Mouse (Mus musculus) limb, embryonic 11.5 days (tissue): ENCODE measurements around the gene Gm10097. TPM values are rescaled to one million over a fixed set of nuclear protein-coding genes. Genes with fewer than 3 reads are reported as not detected.

Experiments used
- ATAC-seq: fragments of 200-750 bp; cut with Nextera tagmentation; 2 replicates; pipeline ENCODE4 v1.8.0; 2017; ENCODE audit warnings: low read depth; ENCODE audit not compliant: insufficient number of reproducible peaks, low FRiP score, low TSS enrichment
- DNase-seq: peaks from one replicate; pipeline ENCODE4 v3.0.0-alpha.2; 2015; ENCODE audit warnings: low spot score
- H3K27ac ChIP-seq: fragments of 300-500 bp; sonication (generic); replicated peaks from 2 replicates; pipeline ENCODE4 v1.5.1; 2014; ENCODE audit warnings: low read depth, mild to moderate bottlenecking, low read length
- H3K27me3 ChIP-seq: fragments of 300-500 bp; sonication (generic); 2 replicates; pipeline ENCODE4 v1.6.1; 2014; ENCODE audit warnings: mild to moderate bottlenecking, low read length, mixed read lengths; ENCODE audit not compliant: control insufficient read depth, insufficient read depth
- H3K36me3 ChIP-seq: fragments of 300-500 bp; sonication (generic); 2 replicates; pipeline ENCODE4 v1.6.1; 2014; ENCODE audit warnings: mild to moderate bottlenecking, low read length, moderate library complexity, mixed read lengths; ENCODE audit not compliant: control insufficient read depth, insufficient read depth
- H3K4me1 ChIP-seq: fragments of 300-500 bp; sonication (generic); 2 replicates; pipeline ENCODE4 v1.6.1; 2014; ENCODE audit warnings: low read length, mixed read lengths; ENCODE audit not compliant: control insufficient read depth, insufficient read depth
- H3K4me2 ChIP-seq: fragments of 300-500 bp; sonication (generic); 2 replicates; pipeline ENCODE4 v1.6.1; 2014; ENCODE audit warnings: low read depth, mild to moderate bottlenecking, moderate library complexity; ENCODE audit not compliant: severe bottlenecking
- H3K4me3 ChIP-seq: fragments of 300-500 bp; sonication (generic); 2 replicates; pipeline ENCODE4 v1.5.1; 2014; ENCODE audit warnings: low read depth, low read length
- H3K9ac ChIP-seq: fragments of 300-500 bp; sonication (generic); 2 replicates; pipeline ENCODE4 v1.6.1; 2014; ENCODE audit warnings: mild to moderate bottlenecking, low read length
- H3K9me3 ChIP-seq: fragments of 300-500 bp; sonication (generic); 2 replicates; pipeline ENCODE4 v1.6.1; 2016; ENCODE audit warnings: low read length; ENCODE audit not compliant: control insufficient read depth
- WGBS: fragments of 180-500 bp; shearing (Covaris S2); extraction: QIAGEN DNeasy Blood & Tissue Kit; methylation state at CpG from one replicate; pipeline ENCODE4 v1.1.7; 2014; 5-methylcytosine and 5-hydroxymethylcytosine counted together
- polyA plus RNA-seq: library from polyadenylated mRNA; unstranded; fragments of >200 nt; fragmentation: Nextera tagmentation; extraction: Ambion mirVana; gene quantifications from 2 replicates; pipeline ENCODE4 v1.2.1, GENCODE M21; 2014

Gene Gm10097
- polyA plus RNA-seq, 1 experiment from 2014 or later, result 0.17 TPM

GRCm38 (mm10) chr10:5070168-5070940 is 1.4 kb downstream of the Gm10097 start:
- Histone ChIP-seq H3K4me2 (no peak overlapping the region), H3K36me3 (no peaks in the 10 kb centered on the region), H3K4me3 (no peak overlapping the region), H3K27ac (no peak overlapping the region), H3K27me3 (no peaks in the 10 kb centered on the region), H3K4me1 (peaks cover 3% of the 10 kb centered on the region; the same call in 1 of the 2 replicates), H3K9me3 (no peaks in the 10 kb centered on the region), H3K9ac (no peak overlapping the region)
- DNase-seq (no peak), ATAC-seq (no peak)
- 81% methylated on average over 11 of the region's 11 CpGs for WGBS

DNA sequence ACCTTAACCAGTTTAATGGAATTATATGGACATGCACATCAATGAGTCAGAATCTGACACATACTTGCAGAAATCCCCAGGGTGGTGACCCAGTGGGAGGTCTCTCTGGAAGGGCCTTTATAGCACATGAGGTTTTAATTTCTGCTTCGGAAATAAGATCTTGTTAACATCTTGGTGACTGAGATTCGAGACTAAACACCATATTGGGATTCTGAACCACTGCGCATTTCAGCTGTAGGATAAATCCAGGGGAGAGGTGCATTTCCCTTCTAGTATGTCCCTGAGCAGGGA is 1.9 kb downstream of the Gm10097 start:
- Histone ChIP-seq H3K27ac (no peak overlapping the region), H3K9me3 (no peaks in the 10 kb centered on the region), H3K4me1 (peaks cover 3% of the 10 kb centered on the region; the same call in 1 of the 2 replicates), H3K36me3 (no peaks in the 10 kb centered on the region), H3K9ac (no peak overlapping the region), H3K4me2 (no peak overlapping the region), H3K27me3 (no peaks in the 10 kb centered on the region), H3K4me3 (no peak overlapping the region)
- WGBS, result 16% methylated on average over 3 of the region's 3 CpGs
- ATAC-seq (no peak), DNase-seq (peak; percentile 48)

DNA sequence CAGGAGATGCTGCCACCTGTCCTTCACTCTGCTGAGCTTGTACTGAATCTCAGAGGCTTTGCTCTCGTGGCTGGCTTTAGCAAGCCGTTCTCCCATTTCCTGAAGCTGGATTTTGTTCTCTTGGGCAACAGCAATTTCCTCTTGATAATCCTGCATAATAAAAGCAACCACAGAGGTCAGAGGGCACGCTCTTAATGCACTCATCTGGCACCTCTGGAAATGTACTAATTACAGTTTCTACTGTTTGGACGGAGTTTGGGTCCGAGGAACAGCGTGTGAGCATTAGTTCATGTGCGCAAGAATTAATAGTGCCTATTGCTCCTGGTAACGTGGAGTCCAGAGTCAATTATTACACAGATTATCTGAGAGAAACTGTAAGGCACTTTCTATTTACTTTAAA is 3.1 kb downstream of the Gm10097 start:
- no peaks in the 10 kb centered on the region for H3K36me3 ChIP-seq
- ATAC-seq (peak; percentile 70; the same call in 1 of the 2 replicates), DNase-seq (peak; percentile 73)
- no peaks in the 10 kb centered on the region for H3K9me3 ChIP-seq
- peaks cover 3% of the 10 kb centered on the region; the same call in 1 of the 2 replicates for H3K4me1 ChIP-seq
- no peak overlapping the region for H3K27ac ChIP-seq
- H3K4me2 ChIP-seq, result no peak overlapping the region
- H3K27me3 ChIP-seq, result no peaks in the 10 kb centered on the region
- H3K9ac ChIP-seq, result no peak overlapping the region
- 27% methylated on average over 8 of the region's 8 CpGs for WGBS
- no peak overlapping the region for H3K4me3 ChIP-seq

GRCm38 (mm10) chr10:5075724-5076123 is 6.7 kb downstream of the Gm10097 start:
- no peak overlapping the region for H3K4me3 ChIP-seq
- 93% methylated on average over 7 of the region's 7 CpGs for WGBS
- no peak overlapping the region for H3K9ac ChIP-seq
- H3K36me3 ChIP-seq, result no peaks in the 10 kb centered on the region
- H3K4me2 ChIP-seq, result no peak overlapping the region
- DNase-seq, result no peak
- H3K9me3 ChIP-seq, result no peaks in the 10 kb centered on the region
- no peaks in the 10 kb centered on the region for H3K27me3 ChIP-seq
- no peak for ATAC-seq
- no peak overlapping the region for H3K27ac ChIP-seq
- peaks cover 1% of the 10 kb centered on the region; the same call in 1 of the 2 replicates for H3K4me1 ChIP-seq

DNA sequence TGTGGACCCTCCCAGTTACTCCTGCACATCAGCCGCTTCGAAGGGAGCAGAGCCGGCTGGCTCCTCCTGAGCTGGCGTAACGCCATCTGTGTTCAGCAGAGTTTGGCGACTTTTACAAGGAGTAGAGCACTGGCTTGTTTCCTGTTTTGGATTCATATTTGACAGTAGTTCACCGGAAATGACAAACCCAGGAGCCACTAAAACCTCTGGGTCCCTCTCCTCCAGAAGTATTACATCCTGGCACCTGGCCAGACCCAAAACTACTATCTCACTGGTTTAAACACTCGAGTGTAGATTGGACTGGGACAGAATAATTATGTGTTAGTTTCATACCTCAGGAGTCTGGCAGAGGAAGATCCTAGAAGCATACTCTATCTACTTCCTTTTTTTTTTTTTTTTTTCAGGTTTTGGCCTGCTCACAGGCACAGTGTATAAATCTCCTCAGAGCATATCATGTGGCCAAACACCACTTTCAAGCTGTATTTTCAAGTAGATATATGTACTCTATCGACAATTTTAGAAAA is 11.0 kb downstream of the Gm10097 start:
- WGBS, result 75% methylated on average over 9 of the region's 9 CpGs
- no peak overlapping the region for H3K27ac ChIP-seq
- no peaks in the 10 kb centered on the region for H3K4me1 ChIP-seq
- H3K27me3 ChIP-seq, result no peaks in the 10 kb centered on the region
- H3K36me3 ChIP-seq, result no peaks in the 10 kb centered on the region
- no peaks in the 10 kb centered on the region for H3K9me3 ChIP-seq
- DNase-seq, result no peak
- no peak overlapping the region for H3K4me3 ChIP-seq
- H3K4me2 ChIP-seq, result no peak overlapping the region
- no peak overlapping the region for H3K9ac ChIP-seq
- no peak for ATAC-seq

DNA sequence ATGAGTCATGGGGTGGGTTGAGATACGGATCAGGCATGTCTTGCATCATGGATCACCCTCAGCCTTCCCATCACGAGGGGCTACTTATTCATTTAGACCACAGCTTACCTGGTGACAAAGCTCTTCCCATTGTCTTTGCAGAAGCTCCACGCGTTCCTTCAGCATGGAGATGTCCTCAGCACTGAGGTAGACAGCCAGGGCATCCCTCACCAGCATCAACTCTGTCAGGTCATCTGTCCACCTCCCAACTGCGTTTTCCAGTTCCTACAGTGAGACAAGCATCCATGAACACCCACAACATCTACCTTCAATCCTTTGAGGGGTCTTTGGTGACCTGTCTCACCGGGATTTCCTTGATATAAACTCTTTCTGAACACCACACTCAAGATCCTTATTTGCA is 14.7 kb downstream of the Gm10097 start:
- no peaks in the 10 kb centered on the region for H3K4me1 ChIP-seq
- H3K4me3 ChIP-seq, result no peak overlapping the region
- H3K4me2 ChIP-seq, result no peak overlapping the region
- H3K9ac ChIP-seq, result no peak overlapping the region
- DNase-seq (no peak), ATAC-seq (no peak)
- H3K9me3 ChIP-seq, result no peaks in the 10 kb centered on the region
- no peaks in the 10 kb centered on the region for H3K27me3 ChIP-seq
- H3K36me3 ChIP-seq, result no peaks in the 10 kb centered on the region
- 80% methylated on average over 6 of the region's 6 CpGs for WGBS
- H3K27ac ChIP-seq, result no peak overlapping the region

DNA sequence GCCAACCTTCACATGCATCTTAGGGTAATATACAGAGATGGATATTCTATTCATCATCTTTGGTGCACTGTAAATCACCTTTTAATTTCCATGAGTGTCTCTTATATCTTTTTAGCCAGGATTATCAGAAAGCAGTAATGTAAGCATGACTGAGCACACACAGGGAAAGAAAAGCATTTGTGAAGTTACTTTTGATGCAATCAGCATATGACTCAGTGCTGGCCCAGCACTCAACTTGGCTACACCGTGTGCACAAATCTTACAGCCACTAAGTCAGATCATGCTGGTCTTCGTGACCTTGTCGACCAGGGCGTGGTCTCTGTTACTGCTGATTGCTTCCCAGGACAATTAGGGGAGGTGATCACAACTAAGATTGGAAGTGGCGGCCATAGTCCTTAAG is 16.8 kb downstream of the Gm10097 start:
- H3K4me1 ChIP-seq, result no peaks in the 10 kb centered on the region
- no peaks in the 10 kb centered on the region for H3K36me3 ChIP-seq
- DNase-seq, result no peak
- ATAC-seq, result no peak
- H3K4me3 ChIP-seq, result no peak overlapping the region
- no peak overlapping the region for H3K9ac ChIP-seq
- WGBS, result 73% methylated on average over 5 of the region's 5 CpGs
- no peaks in the 10 kb centered on the region for H3K27me3 ChIP-seq
- no peaks in the 10 kb centered on the region for H3K9me3 ChIP-seq
- no peak overlapping the region for H3K4me2 ChIP-seq
- H3K27ac ChIP-seq, result no peak overlapping the region

DNA sequence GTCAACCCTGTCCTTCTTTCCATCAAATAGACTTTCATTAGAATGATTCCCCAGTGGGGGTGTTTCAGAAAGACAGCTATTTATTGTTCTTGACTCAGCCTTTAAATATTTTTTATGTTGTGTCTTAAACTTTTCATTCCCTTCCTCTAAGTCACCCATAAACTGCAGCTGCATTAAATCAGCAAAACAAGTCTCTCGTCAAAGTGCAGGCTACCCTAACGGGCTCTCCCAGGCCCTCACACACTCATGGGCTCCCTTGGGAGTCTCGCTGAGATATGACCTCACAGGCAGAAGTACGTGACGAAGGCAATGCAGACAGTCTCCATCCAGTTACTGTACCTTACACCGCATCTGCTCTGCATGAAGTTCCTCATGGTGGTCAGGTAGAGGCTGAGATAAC is 17.3 kb downstream of the Gm10097 start:
- H3K36me3 ChIP-seq, result no peaks in the 10 kb centered on the region
- ATAC-seq (no peak), DNase-seq (no peak)
- no peaks in the 10 kb centered on the region for H3K4me1 ChIP-seq
- H3K27me3 ChIP-seq, result no peaks in the 10 kb centered on the region
- no peak overlapping the region for H3K9ac ChIP-seq
- H3K4me3 ChIP-seq, result no peak overlapping the region
- H3K9me3 ChIP-seq, result no peaks in the 10 kb centered on the region
- WGBS, result 57% methylated on average over 6 of the region's 6 CpGs
- no peak overlapping the region for H3K4me2 ChIP-seq
- no peak overlapping the region for H3K27ac ChIP-seq

DNA sequence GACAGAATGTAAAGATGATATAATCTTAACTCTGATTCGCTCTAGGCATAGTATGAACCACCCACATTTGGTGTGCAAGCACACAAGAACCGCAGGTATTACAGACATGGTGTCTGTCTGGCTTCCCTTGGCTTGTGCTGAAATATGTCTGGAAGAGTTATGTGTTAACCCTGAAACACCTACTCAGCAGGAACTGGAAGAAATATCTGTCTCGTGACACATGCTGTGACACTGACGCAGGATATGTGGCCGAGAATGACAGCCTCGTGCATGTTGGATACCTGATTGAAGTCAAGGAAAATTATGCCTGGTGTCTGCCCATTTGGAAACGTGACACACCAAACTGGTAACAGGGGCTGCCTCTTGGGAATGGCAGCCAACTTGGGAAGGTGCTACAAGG is 18.3 kb downstream of the Gm10097 start:
- Histone ChIP-seq H3K27me3 (no peaks in the 10 kb centered on the region), H3K27ac (no peak overlapping the region), H3K36me3 (no peaks in the 10 kb centered on the region), H3K9me3 (no peaks in the 10 kb centered on the region), H3K4me1 (no peaks in the 10 kb centered on the region), H3K9ac (no peak overlapping the region), H3K4me2 (no peak overlapping the region), H3K4me3 (no peak overlapping the region)
- 84% methylated on average over 7 of the region's 7 CpGs for WGBS
- no peak for DNase-seq
- no peak for ATAC-seq
